Mouse (Mus musculus): Measurements from ENCODE around the gene Nanos2.

DNA sequence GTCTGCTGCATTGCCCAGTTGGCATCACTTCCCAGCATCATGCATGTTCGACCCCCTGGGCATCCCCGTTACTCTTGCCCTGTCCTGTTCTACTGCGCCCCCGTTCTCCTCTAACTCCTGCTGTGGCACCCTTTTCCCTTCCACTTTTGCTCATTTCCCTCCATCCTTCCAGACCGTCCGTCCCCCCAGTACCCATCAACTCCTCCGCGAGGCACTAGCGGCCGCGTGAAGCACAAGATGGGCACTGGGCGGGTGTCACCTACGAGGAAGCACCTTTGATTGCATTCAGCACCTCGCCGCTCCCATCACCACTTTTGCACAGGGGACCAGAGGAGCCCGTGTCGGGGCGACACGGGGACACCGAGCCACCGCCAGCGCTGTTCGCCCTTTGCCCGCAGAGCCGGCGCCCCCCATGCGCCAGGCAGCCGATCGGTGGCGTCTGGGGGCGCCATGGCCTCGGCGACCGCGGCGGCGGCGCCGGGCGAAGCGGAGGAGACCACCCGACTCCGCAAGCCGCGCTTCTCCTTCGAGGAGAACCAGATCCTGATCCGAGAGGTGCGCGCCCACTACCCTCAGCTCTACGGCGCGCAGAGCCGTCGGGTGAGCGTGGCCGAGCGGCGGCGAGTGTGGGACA is 4.6 kb downstream of the Nanos2 start:
- no peak for TF ChIP-seq CTCF (IDR thresholded peaks at IDR 0.05; ENCODE audit: low read depth, low read length)
- TF ChIP-seq POLR2AphosphoS5 (IDR thresholded peaks at IDR 0.05; ENCODE audit: insufficient replicate concordance, low read depth, low read length) = no peak
- TF ChIP-seq TAL1 (conservative IDR thresholded peaks at IDR 0.05; ENCODE audit: low read depth, low read length) = no peak
